Mouse (Mus musculus) ES-Bruce4 (cell line): ENCODE data around the gene Ncf1. TPM values are rescaled to one million over a fixed set of nuclear protein-coding genes. Genes with fewer than 3 reads are reported as not detected.

Source experiments
- H3K27ac ChIP-seq: 2 replicates; pipeline ENCODE4 v1.5.1; 2012; ENCODE audit warnings: low read length, inconsistent platforms; ENCODE audit not compliant: insufficient read depth
- H3K27me3 ChIP-seq: 2 replicates; pipeline ENCODE4 v1.6.1; 2012; ENCODE audit warnings: mild to moderate bottlenecking, low read length, inconsistent platforms; ENCODE audit not compliant: control insufficient read depth, poor library complexity, insufficient read depth, severe bottlenecking
- H3K36me3 ChIP-seq: 2 replicates; pipeline ENCODE4 v1.6.1; 2012; ENCODE audit warnings: inconsistent platforms, mild to moderate bottlenecking, low read length, moderate library complexity; ENCODE audit not compliant: control insufficient read depth, poor library complexity, insufficient read depth, severe bottlenecking
- H3K4me1 ChIP-seq: one replicate; pipeline ENCODE4 v1.8.1; 2011; ENCODE audit warnings: low read length; ENCODE audit not compliant: control insufficient read depth, insufficient read depth
- H3K4me3 ChIP-seq: 2 replicates; pipeline ENCODE4 v1.5.1; 2011; ENCODE audit warnings: low read depth, mild to moderate bottlenecking, low read length
- H3K9ac ChIP-seq: 2 replicates; pipeline ENCODE4 v1.6.1; 2012; ENCODE audit warnings: low read depth, mild to moderate bottlenecking, inconsistent platforms; ENCODE audit not compliant: poor library complexity, severe bottlenecking
- H3K9me3 ChIP-seq: replicated peaks from 2 replicates; pipeline ENCODE4 v1.6.1; 2012; ENCODE audit warnings: mild to moderate bottlenecking, low read length, inconsistent platforms; ENCODE audit not compliant: control insufficient read depth, poor library complexity, insufficient read depth, severe bottlenecking
- CTCF ChIP-seq: IDR thresholded peaks from one replicate; pipeline ENCODE4 v1.8.1; 2011; ENCODE audit warnings: low read depth, low read length
- EP300 ChIP-seq: IDR thresholded peaks from 2 replicates; pipeline ENCODE4 v1.6.1; 2011; ENCODE audit warnings: low read depth, low read length; ENCODE audit not compliant: insufficient read depth
- POLR2A ChIP-seq: IDR thresholded peaks from one replicate; pipeline ENCODE4 v1.8.1; 2011; ENCODE audit warnings: low read length; ENCODE audit not compliant: insufficient read depth
- polyA plus RNA-seq: library from polyadenylated mRNA; stranded (reverse); fragments of >200 nt; gene quantifications from 2 replicates; pipeline ENCODE4 v1.2.4, GENCODE M21; 2011; ENCODE audit warnings: low read depth; ENCODE audit not compliant: missing spikeins, insufficient read depth, insufficient read length

The Ncf1 gene
- polyA plus RNA-seq, 1 experiment: not detected

- H3K4me1 ChIP-seq: peaks cover 5% of the 10 kb centered on the region
- no peak overlapping the region for H3K27ac ChIP-seq
- TF ChIP-seq CTCF: no peak
- H3K9me3 ChIP-seq: no peaks in the 10 kb centered on the region
- peaks cover 7% of the 10 kb centered on the region; the same call in 1 of the 2 replicates for H3K36me3 ChIP-seq
- no peak overlapping the region for H3K4me3 ChIP-seq
- H3K9ac ChIP-seq: no peak overlapping the region
- H3K27me3 ChIP-seq: no peaks in the 10 kb centered on the region
These were observed 4.8 kb upstream of the Ncf1 start for GRCm38 (mm10) chr5:134234205-134234604.

GRCm38 (mm10) chr5:134233244-134233651, 3.8 kb upstream of the Ncf1 start:
- Histone ChIP-seq H3K4me3 (no peak overlapping the region), H3K4me1 (peaks cover 2% of the 10 kb centered on the region), H3K27me3 (no peaks in the 10 kb centered on the region), H3K9me3 (no peaks in the 10 kb centered on the region), H3K27ac (no peak overlapping the region), H3K9ac (no peak overlapping the region), H3K36me3 (peaks cover 7% of the 10 kb centered on the region; the same call in 1 of the 2 replicates)
- TF ChIP-seq CTCF: no peak
- no peak for TF ChIP-seq EP300
- TF ChIP-seq POLR2A: no peak

GRCm38 (mm10) chr5:134232568-134232967, 3.1 kb upstream of the Ncf1 start:
- Histone ChIP-seq H3K36me3 (peaks cover 7% of the 10 kb centered on the region; the same call in 1 of the 2 replicates), H3K9me3 (no peaks in the 10 kb centered on the region), H3K27me3 (no peaks in the 10 kb centered on the region), H3K9ac (no peak overlapping the region), H3K27ac (no peak overlapping the region), H3K4me1 (peaks cover 4% of the 10 kb centered on the region), H3K4me3 (no peak overlapping the region)
- TF ChIP-seq EP300: no peak
- TF ChIP-seq POLR2A: no peak
- TF ChIP-seq CTCF: no peak

- Histone ChIP-seq H3K4me1 (peaks cover 4% of the 10 kb centered on the region), H3K9ac (no peak overlapping the region), H3K27ac (no peak overlapping the region), H3K4me3 (no peak overlapping the region), H3K36me3 (peaks cover 2% of the 10 kb centered on the region; the same call in 1 of the 2 replicates), H3K9me3 (no peaks in the 10 kb centered on the region), H3K27me3 (no peaks in the 10 kb centered on the region)
- TF ChIP-seq POLR2A (no peak), EP300 (no peak), CTCF (no peak)
These were observed 2.7 kb upstream of the Ncf1 start for GRCm38 (mm10) chr5:134232111-134232510.

GRCm38 (mm10) chr5:134231376-134231775, 2.0 kb upstream of the Ncf1 start:
- peaks cover 4% of the 10 kb centered on the region for H3K4me1 ChIP-seq

GRCm38 (mm10) chr5:134228249-134228638, 1.2 kb downstream of the Ncf1 start:
- Histone ChIP-seq H3K9ac (no peak overlapping the region), H3K27ac (no peak overlapping the region), H3K27me3 (no peaks in the 10 kb centered on the region), H3K4me3 (no peak overlapping the region), H3K9me3 (no peaks in the 10 kb centered on the region), H3K36me3 (no peaks in the 10 kb centered on the region), H3K4me1 (peaks cover 4% of the 10 kb centered on the region)
- TF ChIP-seq POLR2A: no peak
- no peak for TF ChIP-seq EP300
- no peak for TF ChIP-seq CTCF

More at GRCm38 (mm10) chr5:134231376-134231775, 2.0 kb upstream of the Ncf1 start:
- no peak overlapping the region for H3K9ac ChIP-seq
- no peaks in the 10 kb centered on the region for H3K9me3 ChIP-seq
- no peaks in the 10 kb centered on the region for H3K27me3 ChIP-seq
- no peaks in the 10 kb centered on the region for H3K36me3 ChIP-seq
- TF ChIP-seq POLR2A (no peak), EP300 (no peak), CTCF (no peak)
- H3K27ac ChIP-seq: no peak overlapping the region
- no peak overlapping the region for H3K4me3 ChIP-seq
